Mouse (Mus musculus): ENCODE measurements at regions not wholly inside any gene's neighbourhood (a gene's known extent, or its start where the extent isn't known, plus 50 kb on each side); places are given as distances from the start of the nearest gene placed in this dataset.
"Not testable (repeated sequence)": the region's sequence is repeated elsewhere in the genome, so short reads cannot be mapped to it uniquely, and the experiment has no call there.

DNA sequence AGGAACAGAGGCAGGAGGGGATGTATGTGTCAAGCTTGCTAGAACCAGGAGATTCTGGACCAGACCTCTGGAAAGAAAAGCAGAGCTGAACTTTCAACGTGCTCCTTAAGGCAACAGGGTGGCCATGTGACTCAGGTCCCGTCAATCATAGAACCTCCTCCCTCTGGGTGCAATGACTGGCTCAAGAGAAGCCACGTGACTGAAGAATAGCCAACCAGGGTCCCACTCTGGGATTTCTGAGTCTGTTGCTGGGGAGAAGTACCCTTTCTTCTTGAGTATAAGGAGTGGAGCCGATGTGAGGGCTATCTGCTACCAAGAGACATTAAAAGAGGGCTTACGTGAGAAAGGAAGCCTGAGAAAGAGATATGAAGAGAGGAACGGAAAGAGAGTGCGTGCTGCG, 137.5 kb downstream of the Dicer1 start:
- 66% methylated on average over 8 of the region's 8 CpGs for WGBS
- Histone ChIP-seq H3K4me2 (replicated peaks; ENCODE audit: low read depth, low read length) (no peak overlapping the region), H3K4me1 (ENCODE audit: control insufficient read depth, insufficient read depth, low read length) (no peaks in the 10 kb centered on the region), H3K27me3 (ENCODE audit: control insufficient read depth, insufficient read depth, low read length) (no peaks in the 10 kb centered on the region), H3K36me3 (ENCODE audit: control insufficient read depth, insufficient read depth, low read length) (no peaks in the 10 kb centered on the region), H3K4me3 (ENCODE audit: low read length) (no peak overlapping the region), H3K9me3 (ENCODE audit: control insufficient read depth, low read length) (no peaks in the 10 kb centered on the region; the same call in 1 of the 2 replicates), H3K9ac (ENCODE audit: low read depth, low read length) (no peak overlapping the region), H3K27ac (ENCODE audit: low read depth, low read length) (no peak overlapping the region)
- ATAC-seq (ENCODE audit: low FRiP score, low TSS enrichment) = peak; percentile 44; the same call in 1 of the 2 replicates

- H3K27ac ChIP-seq (ENCODE audit: low read depth, low read length) = no peak overlapping the region
- H3K4me3 ChIP-seq (ENCODE audit: low read length) = no peak overlapping the region
- 65% methylated on average over 19 of the region's 19 CpGs for WGBS
- no peak overlapping the region for H3K4me2 ChIP-seq (replicated peaks; ENCODE audit: low read depth, low read length)
- no peaks in the 10 kb centered on the region for H3K27me3 ChIP-seq (ENCODE audit: control insufficient read depth, insufficient read depth, low read length)
- no peak overlapping the region for H3K9ac ChIP-seq (ENCODE audit: low read depth, low read length)
- H3K36me3 ChIP-seq (ENCODE audit: control insufficient read depth, insufficient read depth, low read length) = no peaks in the 10 kb centered on the region
- no peaks in the 10 kb centered on the region; the same call in 1 of the 2 replicates for H3K9me3 ChIP-seq (ENCODE audit: control insufficient read depth, low read length)
- ATAC-seq (ENCODE audit: low FRiP score, low TSS enrichment) = no peak
- 0 out of 2 replicates have a peak, but pooled peaks cover 4% of the 10 kb centered on the region for H3K4me1 ChIP-seq (ENCODE audit: control insufficient read depth, insufficient read depth, low read length)
Measured at GRCm38 (mm10) chr12:104609767-104610166, 136.6 kb upstream of the Gsc start.

DNA sequence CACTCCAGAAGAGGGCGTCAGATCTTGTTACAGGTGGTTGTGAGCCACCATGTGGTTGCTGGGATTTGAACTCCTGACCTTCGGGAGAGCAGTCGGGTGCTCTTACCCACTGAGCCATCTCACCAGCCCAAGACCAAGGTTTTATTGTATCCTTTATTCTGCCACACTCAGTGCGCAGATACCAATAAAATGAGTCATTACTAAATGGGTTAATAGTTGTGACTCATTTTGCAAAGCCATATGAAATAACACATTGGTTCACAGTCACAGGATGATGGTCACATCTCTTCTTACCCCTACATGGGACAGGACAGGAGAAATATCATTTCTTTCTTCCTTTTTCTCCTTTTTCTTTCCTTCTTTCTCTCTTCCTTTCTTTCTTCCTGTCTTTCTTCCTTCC, 135.8 kb upstream of the Gsc start:
- H3K27ac ChIP-seq (ENCODE audit: low read depth, low read length); ATAC-seq (ENCODE audit: low FRiP score, low TSS enrichment); H3K9ac ChIP-seq (ENCODE audit: low read depth, low read length); H3K36me3 ChIP-seq (ENCODE audit: control insufficient read depth, insufficient read depth, low read length); H3K27me3 ChIP-seq (ENCODE audit: control insufficient read depth, insufficient read depth, low read length); H3K4me3 ChIP-seq (ENCODE audit: low read length); H3K4me1 ChIP-seq (ENCODE audit: control insufficient read depth, insufficient read depth, low read length); H3K4me2 ChIP-seq (replicated peaks; ENCODE audit: low read depth, low read length); H3K9me3 ChIP-seq (ENCODE audit: control insufficient read depth, low read length): not testable (repeated sequence)
- 81% methylated on average over 4 of the region's 4 CpGs for WGBS

- no peak overlapping the region for H3K4me3 ChIP-seq (ENCODE audit: low read length)
- no peaks in the 10 kb centered on the region for H3K27me3 ChIP-seq (ENCODE audit: control insufficient read depth, insufficient read depth, low read length)
- H3K4me1 ChIP-seq (ENCODE audit: control insufficient read depth, insufficient read depth, low read length) = 0 out of 2 replicates have a peak, but pooled peaks cover 4% of the 10 kb centered on the region
- H3K9me3 ChIP-seq (ENCODE audit: control insufficient read depth, low read length) = no peaks in the 10 kb centered on the region; the same call in 1 of the 2 replicates
- ATAC-seq (ENCODE audit: low FRiP score, low TSS enrichment) = no peak
- H3K4me2 ChIP-seq (replicated peaks; ENCODE audit: low read depth, low read length) = no peak overlapping the region
- H3K9ac ChIP-seq (ENCODE audit: low read depth, low read length) = no peak overlapping the region
- 81% methylated on average over 5 of the region's 5 CpGs for WGBS
- H3K36me3 ChIP-seq (ENCODE audit: control insufficient read depth, insufficient read depth, low read length) = no peaks in the 10 kb centered on the region
- no peak overlapping the region for H3K27ac ChIP-seq (ENCODE audit: low read depth, low read length)
Measured at GRCm38 (mm10) chr12:104607410-104607809, 134.3 kb upstream of the Gsc start.

GRCm38 (mm10) chr12:104605535-104606399, 132.6 kb upstream of the Gsc start:
- peaks cover 3% of the 10 kb centered on the region; the same call in 1 of the 2 replicates for H3K9me3 ChIP-seq (ENCODE audit: control insufficient read depth, low read length)
- 0 out of 2 replicates have a peak, but pooled peaks cover 4% of the 10 kb centered on the region for H3K4me1 ChIP-seq (ENCODE audit: control insufficient read depth, insufficient read depth, low read length)
- no peaks in the 10 kb centered on the region for H3K36me3 ChIP-seq (ENCODE audit: control insufficient read depth, insufficient read depth, low read length)
- 40% methylated on average over 24 of the region's 24 CpGs for WGBS
- H3K4me3 ChIP-seq (ENCODE audit: low read length) = no peak overlapping the region
- H3K4me2 ChIP-seq (replicated peaks; ENCODE audit: low read depth, low read length) = no peak overlapping the region
- H3K9ac ChIP-seq (ENCODE audit: low read depth, low read length) = no peak overlapping the region; the same call in 1 of the 2 replicates
- ATAC-seq (ENCODE audit: low FRiP score, low TSS enrichment) = peak; percentile 59; the same call in 1 of the 2 replicates
- no peaks in the 10 kb centered on the region for H3K27me3 ChIP-seq (ENCODE audit: control insufficient read depth, insufficient read depth, low read length)
- H3K27ac ChIP-seq (ENCODE audit: low read depth, low read length) = no peak overlapping the region

- H3K4me3 ChIP-seq (ENCODE audit: low read length) = no peak overlapping the region
- H3K27me3 ChIP-seq (ENCODE audit: control insufficient read depth, insufficient read depth, low read length) = no peaks in the 10 kb centered on the region; the same call in 1 of the 2 replicates
Measured at GRCm38 (mm10) chr12:104598056-104598455, 124.9 kb upstream of the Gsc start.

GRCm38 (mm10) chr12:104593526-104594155, 120.5 kb upstream of the Gsc start:
- H3K9ac ChIP-seq (ENCODE audit: low read depth, low read length) = no peak overlapping the region
- H3K4me1 ChIP-seq (ENCODE audit: control insufficient read depth, insufficient read depth, low read length) = 0 out of 2 replicates have a peak, but pooled peaks cover 5% of the 10 kb centered on the region
- H3K4me3 ChIP-seq (ENCODE audit: low read length) = no peak overlapping the region
- 44% methylated on average over 19 of the region's 19 CpGs for WGBS
- ATAC-seq (ENCODE audit: low FRiP score, low TSS enrichment) = no peak; the same call in 1 of the 2 replicates
- H3K27me3 ChIP-seq (ENCODE audit: control insufficient read depth, insufficient read depth, low read length) = no peaks in the 10 kb centered on the region; the same call in 1 of the 2 replicates
- H3K4me2 ChIP-seq (replicated peaks; ENCODE audit: low read depth, low read length) = 0 out of 2 replicates have a peak overlapping the region, but pooled peaks have one; percentile 10
- no peaks in the 10 kb centered on the region for H3K9me3 ChIP-seq (ENCODE audit: control insufficient read depth, low read length)
- H3K27ac ChIP-seq (ENCODE audit: low read depth, low read length) = no peak overlapping the region
- no peaks in the 10 kb centered on the region for H3K36me3 ChIP-seq (ENCODE audit: control insufficient read depth, insufficient read depth, low read length)

More at GRCm38 (mm10) chr12:104598056-104598455, 124.9 kb upstream of the Gsc start:
- no peak for ATAC-seq (ENCODE audit: low FRiP score, low TSS enrichment)
- Histone ChIP-seq H3K27ac (ENCODE audit: low read depth, low read length) (no peak overlapping the region), H3K4me1 (ENCODE audit: control insufficient read depth, insufficient read depth, low read length) (0 out of 2 replicates have a peak, but pooled peaks cover under 1% of the 10 kb centered on the region), H3K9me3 (ENCODE audit: control insufficient read depth, low read length) (peaks cover 3% of the 10 kb centered on the region; the same call in 1 of the 2 replicates), H3K9ac (ENCODE audit: low read depth, low read length) (no peak overlapping the region), H3K4me2 (replicated peaks; ENCODE audit: low read depth, low read length) (no peak overlapping the region), H3K36me3 (ENCODE audit: control insufficient read depth, insufficient read depth, low read length) (no peaks in the 10 kb centered on the region)
- 73% methylated on average over 2 of the region's 2 CpGs for WGBS

- 0 out of 2 replicates have a peak, but pooled peaks cover 5% of the 10 kb centered on the region for H3K4me1 ChIP-seq (ENCODE audit: control insufficient read depth, insufficient read depth, low read length)
- H3K36me3 ChIP-seq (ENCODE audit: control insufficient read depth, insufficient read depth, low read length) = no peaks in the 10 kb centered on the region
- no peak overlapping the region for H3K9ac ChIP-seq (ENCODE audit: low read depth, low read length)
- 48% methylated on average over 21 of the region's 21 CpGs for WGBS
- H3K9me3 ChIP-seq (ENCODE audit: control insufficient read depth, low read length) = no peaks in the 10 kb centered on the region
- no peak overlapping the region for H3K4me3 ChIP-seq (ENCODE audit: low read length)
- H3K27me3 ChIP-seq (ENCODE audit: control insufficient read depth, insufficient read depth, low read length) = no peaks in the 10 kb centered on the region; the same call in 1 of the 2 replicates
- 0 out of 2 replicates have a peak overlapping the region, but pooled peaks have one; percentile 10 for H3K4me2 ChIP-seq (replicated peaks; ENCODE audit: low read depth, low read length)
- no peak for ATAC-seq (ENCODE audit: low FRiP score, low TSS enrichment)
- no peak overlapping the region for H3K27ac ChIP-seq (ENCODE audit: low read depth, low read length)
Measured at GRCm38 (mm10) chr12:104592791-104593525, 119.8 kb upstream of the Gsc start.
